Mouse (Mus musculus) central nervous system, embryonic 14 days (tissue): ENCODE measurements around the gene Fshb. TPM values are rescaled to one million over a fixed set of nuclear protein-coding genes. Genes with fewer than 3 reads are reported as not detected.

ENCODE experiments used
- polyA plus RNA-seq: library from polyadenylated mRNA; depleted of rRNA; stranded (reverse); fragments of >200 nt; gene quantifications from 2 replicates; pipeline ENCODE4 v1.2.3, GENCODE M21; 2012; rRNA removed

The Fshb gene
- polyA plus RNA-seq, result not detected in 2 replicates

GRCm38 (mm10) chr2:107059556-107059955 lies at the start of gene Fshb:
TSS of gene Fshb (minus strand) at chr2:107059656.

Other genes starting within 250 kb of the Fshb start
- 24.7 and 26.8 TPM in 2 replicates for gene Arl14ep, start 85.2 kb downstream of the Fshb start, polyA plus RNA-seq
- gene Kcna4, start 231.0 kb upstream of the Fshb start, polyA plus RNA-seq, result 2.3 and 3.3 TPM in 2 replicates